Mouse (Mus musculus): Measurements from ENCODE around the gene Kif13a. TPM values are rescaled to one million over a fixed set of nuclear protein-coding genes. Genes with fewer than 3 reads are reported as not detected.

The Kif13a gene
- total RNA-seq, 2 experiments from 2014 or later = 7.1 to 12.8 TPM

DNA sequence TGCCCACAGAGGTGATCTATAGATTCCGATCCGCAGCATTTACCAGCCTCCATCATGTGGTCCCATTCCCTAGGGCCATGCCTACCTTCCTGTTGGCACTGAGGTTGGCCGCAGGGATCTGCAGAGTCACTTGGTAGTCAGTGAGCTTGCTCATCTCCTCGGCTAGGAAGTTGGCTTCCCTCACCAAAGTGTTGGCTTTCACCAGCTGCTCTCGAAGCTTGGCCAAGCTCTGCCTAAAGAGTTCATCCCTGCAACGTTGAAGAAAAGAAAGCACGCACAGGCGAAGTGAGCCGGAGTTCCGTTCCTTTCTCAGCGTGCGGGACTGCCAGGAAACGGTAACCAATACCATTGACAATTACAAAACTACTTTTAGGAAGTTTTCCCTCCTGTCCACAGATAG, 128.5 kb downstream of the Kif13a start:
- ATAC-seq (replicated peaks; ENCODE audit: low FRiP score, poor library complexity, severe bottlenecking) = no peak

GRCm38 (mm10) chr13:46798156-46798555, 131.5 kb downstream of the Kif13a start:
- peak; percentile 83 for ATAC-seq (replicated peaks; ENCODE audit: low FRiP score, poor library complexity, severe bottlenecking)

GRCm38 (mm10) chr13:46796381-46796780, 133.3 kb downstream of the Kif13a start:
- no peak for ATAC-seq (replicated peaks; ENCODE audit: low FRiP score, poor library complexity, severe bottlenecking)

GRCm38 (mm10) chr13:46793824-46794223, 135.8 kb downstream of the Kif13a start:
- ATAC-seq (replicated peaks; ENCODE audit: low FRiP score, poor library complexity, severe bottlenecking) = peak; percentile 56; the same call in 1 of the 2 replicates

- no peak for ATAC-seq (replicated peaks; ENCODE audit: low FRiP score, poor library complexity, severe bottlenecking)
Measured at GRCm38 (mm10) chr13:46788452-46788851, 141.2 kb downstream of the Kif13a start.

GRCm38 (mm10) chr13:46786836-46787235, 142.8 kb downstream of the Kif13a start:
- ATAC-seq (replicated peaks; ENCODE audit: low FRiP score, poor library complexity, severe bottlenecking) = no peak

GRCm38 (mm10) chr13:46786064-46786561, 143.6 kb downstream of the Kif13a start:
- no peak for ATAC-seq (replicated peaks; ENCODE audit: low FRiP score, poor library complexity, severe bottlenecking)

DNA sequence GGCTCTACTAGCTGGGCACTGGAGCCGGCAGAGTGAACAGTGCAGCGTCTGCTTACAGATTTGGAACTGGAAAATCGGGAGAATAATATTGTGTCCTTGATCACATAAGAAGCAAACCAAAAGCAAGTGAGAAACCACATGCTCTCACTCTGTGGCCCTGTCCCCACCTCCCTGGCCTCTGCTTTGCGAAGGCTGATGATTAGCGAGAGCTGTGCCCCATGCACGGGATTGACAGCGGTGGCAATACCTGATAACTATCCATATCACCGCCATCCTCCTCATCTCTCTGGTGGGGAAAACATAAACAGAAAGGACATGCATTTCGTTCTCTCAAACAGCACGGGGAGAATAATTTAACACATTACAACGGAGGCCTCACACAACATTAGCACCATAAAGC, 149.3 kb downstream of the Kif13a start:
- ATAC-seq (replicated peaks; ENCODE audit: low FRiP score, poor library complexity, severe bottlenecking) = no peak

DNA sequence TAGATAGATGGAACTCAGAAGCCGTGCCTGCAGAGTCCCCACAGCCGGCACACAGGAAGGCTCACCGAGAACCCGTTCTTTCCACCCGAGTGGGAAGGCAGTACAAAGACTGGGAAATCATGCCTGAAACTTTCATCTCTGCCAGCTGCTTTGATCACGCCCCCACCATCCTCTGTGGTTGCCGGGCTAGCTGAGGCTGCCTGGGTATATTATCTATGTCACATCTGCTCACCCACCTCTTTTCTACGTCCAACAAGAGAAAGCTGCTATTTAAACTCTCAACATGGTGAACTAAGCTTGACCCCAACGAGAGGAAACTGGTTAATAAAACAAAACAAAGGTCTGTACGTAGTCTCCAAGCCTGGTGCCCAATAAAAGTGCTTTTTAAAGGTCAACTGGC, 149.8 kb downstream of the Kif13a start:
- 0 out of 2 replicates have a peak, but pooled peaks have one; percentile 43 for ATAC-seq (replicated peaks; ENCODE audit: low FRiP score, poor library complexity, severe bottlenecking)

GRCm38 (mm10) chr13:46777461-46777860, 152.2 kb downstream of the Kif13a start:
- ATAC-seq (replicated peaks; ENCODE audit: low FRiP score, poor library complexity, severe bottlenecking) = no peak

- no peak for ATAC-seq (replicated peaks; ENCODE audit: low FRiP score, poor library complexity, severe bottlenecking)
Measured at GRCm38 (mm10) chr13:46776636-46777305, 152.9 kb downstream of the Kif13a start.

DNA sequence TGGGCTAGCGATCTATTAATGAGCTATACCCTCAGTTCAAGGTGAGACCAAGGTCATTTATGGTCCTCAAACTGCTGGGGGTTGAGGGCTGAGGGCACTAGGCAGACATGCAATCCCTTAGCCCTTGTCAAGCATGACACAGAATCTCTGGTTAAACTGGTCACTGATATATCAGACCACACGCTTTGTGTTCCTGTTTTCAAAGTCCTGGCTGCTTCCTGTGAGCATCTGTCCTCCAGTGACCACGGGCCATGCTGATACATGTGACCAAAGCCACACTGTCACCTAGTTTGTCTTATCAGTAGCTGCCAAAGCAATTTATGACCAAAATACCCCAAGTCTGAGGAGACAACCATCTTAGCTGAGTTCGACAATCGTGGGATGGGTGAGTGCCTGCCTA, 154.7 kb downstream of the Kif13a start:
- no peak for ATAC-seq (replicated peaks; ENCODE audit: low FRiP score, poor library complexity, severe bottlenecking)

GRCm38 (mm10) chr13:46772581-46772980, 157.1 kb downstream of the Kif13a start:
- ATAC-seq (replicated peaks; ENCODE audit: low FRiP score, poor library complexity, severe bottlenecking) = no peak

DNA sequence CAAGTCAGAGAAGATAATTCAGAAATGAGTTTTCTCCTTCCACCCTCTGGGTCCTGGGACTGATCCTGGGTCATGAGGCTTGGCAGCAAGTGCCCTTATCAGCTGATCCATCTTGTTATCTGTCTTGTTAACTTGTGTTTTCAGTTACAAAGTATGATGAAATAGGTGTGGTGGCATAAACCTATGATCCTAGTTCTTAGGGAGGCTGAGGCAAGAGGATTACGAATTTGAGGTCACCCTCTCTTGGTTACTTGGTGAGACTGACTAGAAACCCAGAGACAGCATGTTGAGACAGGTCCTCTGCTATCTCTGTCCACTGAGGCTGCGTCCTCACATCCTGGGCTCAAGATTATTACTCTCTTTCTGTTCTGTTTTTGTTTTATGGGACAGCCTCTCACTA, 164.3 kb downstream of the Kif13a start:
- no peak for ATAC-seq (replicated peaks; ENCODE audit: low FRiP score, poor library complexity, severe bottlenecking)

DNA sequence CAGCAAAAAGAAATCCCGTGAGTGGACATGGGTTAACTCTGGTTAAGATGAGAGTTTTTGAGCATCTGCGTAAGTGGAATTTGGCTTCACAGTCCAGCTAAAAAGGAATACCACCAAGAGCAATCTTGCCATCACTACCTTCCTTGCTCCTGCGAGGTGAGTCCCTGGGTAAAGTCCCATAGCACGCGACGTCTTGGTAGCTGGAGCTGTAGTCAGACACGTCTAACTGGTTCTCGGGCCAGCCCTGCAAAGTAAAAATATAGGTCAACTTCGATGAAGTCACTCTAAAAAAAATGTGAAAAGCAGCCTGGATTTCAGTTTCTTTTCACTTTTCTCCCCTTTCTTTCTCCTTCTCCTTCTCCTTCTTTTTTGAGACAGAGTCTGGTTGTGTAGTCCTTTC, 166.5 kb downstream of the Kif13a start:
- no peak for ATAC-seq (replicated peaks; ENCODE audit: low FRiP score, poor library complexity, severe bottlenecking)

- no peak for ATAC-seq (replicated peaks; ENCODE audit: low FRiP score, poor library complexity, severe bottlenecking)
Measured at GRCm38 (mm10) chr13:46760921-46761320, 168.7 kb downstream of the Kif13a start.

- ATAC-seq (replicated peaks; ENCODE audit: low FRiP score, poor library complexity, severe bottlenecking) = no peak
Measured at GRCm38 (mm10) chr13:46759281-46759809, 170.3 kb downstream of the Kif13a start.

DNA sequence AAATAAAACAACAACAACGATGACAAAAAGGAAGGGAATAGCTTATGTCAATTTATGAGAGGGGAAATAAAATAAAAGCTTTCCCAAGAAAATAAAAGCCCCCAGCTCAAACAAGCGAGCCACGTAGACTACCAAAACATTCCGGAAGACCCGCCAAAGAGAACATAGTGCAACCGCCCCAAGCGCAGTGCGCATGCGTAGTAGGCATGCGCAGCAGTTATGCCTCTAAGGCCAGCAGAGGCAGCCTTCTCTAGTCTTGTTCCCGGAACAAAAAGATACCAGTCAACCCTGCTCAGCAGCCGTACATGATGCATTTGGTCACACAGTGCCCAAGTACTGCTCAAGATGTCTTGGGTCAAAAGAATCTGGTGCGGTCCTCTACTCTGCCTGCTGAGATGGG, 171.0 kb downstream of the Kif13a start:
- no peak for ATAC-seq (replicated peaks; ENCODE audit: low FRiP score, poor library complexity, severe bottlenecking)

GRCm38 (mm10) chr13:46757946-46758345, 171.7 kb downstream of the Kif13a start:
- no peak for ATAC-seq (replicated peaks; ENCODE audit: low FRiP score, poor library complexity, severe bottlenecking)

GRCm38 (mm10) chr13:46753294-46753693, 176.4 kb downstream of the Kif13a start:
- no peak for ATAC-seq (replicated peaks; ENCODE audit: low FRiP score, poor library complexity, severe bottlenecking)

GRCm38 (mm10) chr13:46752566-46753229, 177.0 kb downstream of the Kif13a start:
- ATAC-seq (replicated peaks; ENCODE audit: low FRiP score, poor library complexity, severe bottlenecking) = no peak
